Mouse (Mus musculus) midbrain, embryonic 15.5 days (tissue): ENCODE measurements around the gene Sfpq. TPM values are rescaled to one million over a fixed set of nuclear protein-coding genes. Genes with fewer than 3 reads are reported as not detected.

ENCODE experiments used
- ATAC-seq: fragments of 200-750 bp; cut with Nextera tagmentation; replicated peaks from 2 replicates; pipeline ENCODE4 v1.8.0; 2017; ENCODE audit warnings: moderate TSS enrichment
- H3K27ac ChIP-seq: fragments of 300-500 bp; sonication (generic); 2 replicates; pipeline ENCODE4 v1.5.1; 2015; ENCODE audit warnings: mild to moderate bottlenecking, inconsistent platforms
- H3K27me3 ChIP-seq: fragments of 300-500 bp; sonication (generic); replicated peaks from 2 replicates; pipeline ENCODE4 v1.6.1; 2015; ENCODE audit warnings: inconsistent platforms
- H3K36me3 ChIP-seq: fragments of 300-500 bp; sonication (generic); replicated peaks from 2 replicates; pipeline ENCODE4 v1.6.1; 2015; ENCODE audit warnings: inconsistent platforms
- H3K4me1 ChIP-seq: fragments of 300-500 bp; sonication (generic); 2 replicates; pipeline ENCODE4 v1.6.1; 2015; ENCODE audit warnings: inconsistent platforms
- H3K4me2 ChIP-seq: fragments of 300-500 bp; sonication (generic); 2 replicates; pipeline ENCODE4 v1.6.1; 2015; ENCODE audit warnings: inconsistent platforms, mild to moderate bottlenecking, moderate library complexity
- H3K4me3 ChIP-seq: fragments of 300-500 bp; sonication (generic); 2 replicates; pipeline ENCODE4 v1.5.1; 2015; ENCODE audit warnings: mild to moderate bottlenecking, inconsistent platforms
- H3K9ac ChIP-seq: fragments of 300-500 bp; sonication (generic); 2 replicates; pipeline ENCODE4 v1.6.1; 2015; ENCODE audit warnings: mild to moderate bottlenecking, inconsistent platforms
- H3K9me3 ChIP-seq: fragments of 300-500 bp; sonication (generic); 2 replicates; pipeline ENCODE4 v1.6.1; 2016; ENCODE audit warnings: inconsistent platforms
- WGBS: fragments of 180-500 bp; shearing (Covaris S2); methylation state at CpG from one replicate; pipeline ENCODE4 v1.1.7; 2015; ENCODE audit warnings: mixed read lengths; 5-methylcytosine and 5-hydroxymethylcytosine counted together
- polyA plus RNA-seq: library from polyadenylated mRNA; unstranded; fragments of >200 nt; fragmentation: Nextera tagmentation; extraction: Ambion mirVana; gene quantifications from 2 replicates; pipeline ENCODE4 v1.2.1, GENCODE M21; 2015

Sfpq gene
- polyA plus RNA-seq, 1 experiment from 2014 or later = 77.3 TPM

DNA sequence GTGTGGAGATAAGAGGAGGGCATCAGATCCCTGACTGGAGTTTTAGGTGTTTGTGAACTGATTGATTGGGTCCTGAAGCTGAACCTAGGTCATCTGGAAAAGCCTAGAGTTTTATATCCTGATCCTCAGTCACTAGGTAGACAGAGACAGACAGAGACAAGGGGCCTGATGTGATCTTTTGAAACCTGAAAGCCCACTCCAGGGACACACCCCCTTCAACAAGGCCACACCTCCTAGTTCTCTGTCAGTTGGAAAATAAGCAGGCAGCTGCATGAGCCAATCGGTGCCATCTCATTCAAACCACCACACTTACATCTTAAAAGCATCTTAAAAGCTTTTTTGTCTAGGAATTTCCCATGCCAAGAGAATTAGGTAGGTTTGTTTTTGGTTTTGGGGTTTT, 59.7 kb downstream of the Sfpq start:
- ATAC-seq = no peak
- H3K4me1 ChIP-seq = peaks cover 30% of the 10 kb centered on the region
- H3K27ac ChIP-seq = no peak overlapping the region
- no peaks in the 10 kb centered on the region for H3K9me3 ChIP-seq
- H3K4me3 ChIP-seq = no peak overlapping the region
- H3K36me3 ChIP-seq = no peaks in the 10 kb centered on the region
- WGBS = 62% methylated on average over 1 of the region's 1 CpGs
- no peaks in the 10 kb centered on the region for H3K27me3 ChIP-seq
- H3K4me2 ChIP-seq = no peak overlapping the region
- no peak overlapping the region for H3K9ac ChIP-seq

DNA sequence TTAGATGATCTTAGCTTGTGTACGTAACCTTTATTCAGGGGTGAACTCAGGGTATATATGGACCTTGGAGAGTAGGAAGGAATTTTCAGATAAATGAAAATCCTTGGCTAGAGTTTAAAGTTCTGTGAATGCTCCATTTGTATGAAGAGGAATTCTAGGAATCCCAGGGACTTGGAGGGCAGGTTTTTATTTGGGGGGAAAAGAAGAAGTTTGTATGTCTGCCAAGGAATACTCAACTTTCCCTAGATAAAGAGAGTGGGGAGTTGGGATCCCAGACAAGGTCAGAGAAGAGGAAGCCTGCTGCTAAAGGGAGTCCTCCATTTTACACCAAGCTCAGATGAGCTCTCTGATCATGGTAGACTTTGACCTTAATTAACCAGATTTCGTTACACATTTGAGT, 62.0 kb downstream of the Sfpq start:
- no peaks in the 10 kb centered on the region for H3K9me3 ChIP-seq
- 96% methylated on average over 2 of the region's 2 CpGs for WGBS
- no peak overlapping the region for H3K4me3 ChIP-seq
- no peak overlapping the region for H3K27ac ChIP-seq
- peaks cover 25% of the 10 kb centered on the region for H3K4me1 ChIP-seq
- H3K4me2 ChIP-seq = no peak overlapping the region
- ATAC-seq = no peak
- no peak overlapping the region for H3K9ac ChIP-seq
- no peaks in the 10 kb centered on the region for H3K36me3 ChIP-seq
- H3K27me3 ChIP-seq = no peaks in the 10 kb centered on the region

DNA sequence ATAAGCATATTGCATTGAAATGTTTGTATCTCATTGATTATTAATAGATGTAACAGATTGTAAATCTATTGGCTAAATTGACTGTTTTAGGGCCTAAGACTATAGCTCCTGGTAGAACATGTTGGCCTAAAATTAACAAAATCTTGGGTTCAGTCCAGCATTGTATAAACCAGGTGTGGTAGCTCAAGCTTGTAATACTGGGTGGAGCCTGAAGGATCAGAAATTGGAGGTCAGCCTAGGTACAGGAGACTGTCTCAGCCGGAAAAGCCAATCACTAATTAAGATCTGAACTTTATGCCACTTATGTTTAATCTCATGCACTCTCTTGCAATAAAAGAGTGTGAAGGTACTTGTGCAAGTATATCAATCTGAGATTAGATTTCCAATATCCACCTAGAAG, 64.6 kb downstream of the Sfpq start:
- 81% methylated on average over 1 of the region's 1 CpGs for WGBS

More for the DNA sequence above, 64.6 kb downstream of the Sfpq start:
- no peaks in the 10 kb centered on the region for H3K9me3 ChIP-seq
- no peak for ATAC-seq
- H3K27me3 ChIP-seq = no peaks in the 10 kb centered on the region
- 0 out of 2 replicates have a peak, but pooled peaks cover 3% of the 10 kb centered on the region for H3K4me1 ChIP-seq
- peaks cover 11% of the 10 kb centered on the region; the same call in 1 of the 2 replicates for H3K36me3 ChIP-seq
- H3K27ac ChIP-seq = no peak overlapping the region
- no peak overlapping the region for H3K4me2 ChIP-seq
- no peak overlapping the region for H3K4me3 ChIP-seq
- H3K9ac ChIP-seq = no peak overlapping the region

Other genes with a start within 250 kb of the Sfpq start
- gene Zmym4, start 53.2 kb upstream of the Sfpq start, polyA plus RNA-seq = 28.8 and 31.5 TPM in 2 replicates
- 25.3 and 28.3 TPM in 2 replicates for gene Zmym1, start 39.8 kb downstream of the Sfpq start, polyA plus RNA-seq
- 34.5 and 40.2 TPM in 2 replicates for gene Zmym6, start 56.1 kb downstream of the Sfpq start, polyA plus RNA-seq
- gene Tmem35b, start 102.4 kb downstream of the Sfpq start, polyA plus RNA-seq = 17.2 and 18.3 TPM in 2 replicates
- 23.0 and 24.7 TPM in 2 replicates for gene Dlgap3, start 147.9 kb downstream of the Sfpq start, polyA plus RNA-seq
- gene Smim12, start 222.5 kb downstream of the Sfpq start, polyA plus RNA-seq = 43.5 and 49.1 TPM in 2 replicates